Mouse (Mus musculus): Measurements from ENCODE around the gene R3hcc1l.

The R3hcc1l gene

DNA sequence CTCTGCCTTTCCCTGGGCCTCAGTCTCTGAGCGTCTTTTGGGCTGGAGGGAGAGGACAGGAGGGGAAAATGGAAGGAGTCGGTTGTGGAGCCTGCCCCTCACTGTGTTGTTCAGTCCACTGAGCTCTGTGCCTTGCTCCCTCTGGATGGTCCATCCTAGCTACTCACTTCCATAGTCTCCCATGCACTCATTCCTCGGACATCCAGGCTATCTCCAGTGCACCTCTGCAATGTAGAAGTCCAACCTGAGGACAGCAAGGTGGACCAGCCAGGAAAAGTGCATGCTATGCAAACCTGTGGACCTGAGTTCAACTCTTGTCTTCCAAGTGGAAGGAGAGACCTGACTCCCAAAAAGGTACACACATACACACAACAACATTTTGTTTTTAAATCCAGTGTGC lies 82.0 kb downstream of the R3hcc1l start:
- no peak for DNase-seq (ENCODE audit: low spot score)

DNA sequence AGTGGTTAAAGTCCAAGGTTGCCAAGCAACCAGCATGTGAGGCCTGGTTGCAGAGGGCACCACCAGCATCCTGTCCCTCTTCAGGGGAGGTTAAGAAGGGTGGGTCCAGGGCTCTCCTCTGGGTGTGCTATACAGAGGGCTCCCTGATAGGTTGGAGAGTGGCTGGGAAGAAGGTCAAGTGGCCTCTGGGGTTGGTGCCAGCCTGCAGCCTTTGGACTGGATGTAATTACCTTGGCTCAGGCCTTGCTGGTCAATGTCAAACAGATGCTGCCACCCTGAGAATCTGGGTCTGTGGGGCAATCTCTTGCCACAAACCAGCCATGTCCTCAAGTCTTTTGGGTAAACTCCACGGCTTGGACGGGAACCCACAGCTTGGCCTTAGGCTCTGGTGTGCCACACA lies 82.9 kb downstream of the R3hcc1l start:
- DNase-seq (ENCODE audit: low spot score) = no peak

DNA sequence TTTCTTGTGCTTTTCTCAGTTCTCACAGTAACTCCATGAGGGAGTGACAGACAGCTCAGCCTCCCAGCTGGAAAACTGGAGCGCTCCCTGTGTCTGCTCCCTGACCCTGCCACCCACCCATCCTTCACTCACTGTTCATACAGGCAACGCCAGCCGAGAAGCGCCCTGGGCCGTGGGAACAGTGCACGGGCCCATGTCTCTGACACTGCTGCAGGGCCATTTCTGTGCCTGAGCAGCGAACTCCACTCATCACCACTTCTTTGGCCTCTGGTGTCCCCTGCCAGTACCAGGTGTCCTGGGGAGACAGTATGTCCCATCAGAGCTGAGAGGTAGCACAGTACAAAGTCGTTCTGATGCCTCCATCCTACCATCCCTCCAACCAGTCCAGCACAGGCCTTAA lies 83.5 kb downstream of the R3hcc1l start:
- DNase-seq (ENCODE audit: low spot score) = no peak

DNA sequence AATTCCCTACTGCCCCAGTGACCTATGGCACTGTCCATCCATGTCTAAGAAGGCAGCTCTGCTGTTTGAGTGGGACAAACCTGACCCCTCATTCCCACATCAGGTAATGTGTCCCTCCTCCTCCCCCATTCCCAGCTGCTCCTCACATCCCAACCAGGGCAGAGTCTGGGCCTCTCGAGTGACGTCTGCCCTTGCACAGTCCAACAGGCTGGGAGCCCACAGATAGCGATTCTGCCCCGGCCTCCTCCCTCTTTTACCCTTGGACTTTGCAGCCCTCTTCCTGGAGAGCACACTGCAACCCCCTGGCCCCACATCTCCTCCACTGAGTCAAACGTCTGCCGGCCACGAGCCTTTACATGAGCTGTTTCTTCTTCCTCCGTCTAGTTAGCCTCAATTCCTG lies 84.0 kb downstream of the R3hcc1l start:
- DNase-seq (ENCODE audit: low spot score) = no peak

DNA sequence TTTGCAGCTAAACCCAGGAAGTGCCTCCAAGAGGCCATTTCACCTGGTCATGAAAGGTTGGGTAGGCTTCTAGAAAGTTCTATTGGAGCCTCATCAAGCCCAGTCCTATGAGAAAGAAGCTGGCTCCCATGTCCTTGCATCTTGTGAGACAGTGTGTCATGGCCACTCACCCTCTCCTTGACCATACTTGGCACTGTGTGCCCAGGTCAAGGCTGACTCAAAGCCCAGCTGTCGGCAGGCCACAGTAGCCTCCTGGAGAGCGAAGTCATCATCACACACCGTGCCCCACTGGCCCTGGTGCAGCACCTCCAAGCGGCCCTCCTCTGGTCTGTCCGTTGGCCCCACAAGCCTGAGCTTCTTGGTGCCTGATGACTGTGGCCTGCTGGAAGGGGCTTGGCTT lies 89.5 kb downstream of the R3hcc1l start:
- no peak for DNase-seq (ENCODE audit: low spot score)

DNA sequence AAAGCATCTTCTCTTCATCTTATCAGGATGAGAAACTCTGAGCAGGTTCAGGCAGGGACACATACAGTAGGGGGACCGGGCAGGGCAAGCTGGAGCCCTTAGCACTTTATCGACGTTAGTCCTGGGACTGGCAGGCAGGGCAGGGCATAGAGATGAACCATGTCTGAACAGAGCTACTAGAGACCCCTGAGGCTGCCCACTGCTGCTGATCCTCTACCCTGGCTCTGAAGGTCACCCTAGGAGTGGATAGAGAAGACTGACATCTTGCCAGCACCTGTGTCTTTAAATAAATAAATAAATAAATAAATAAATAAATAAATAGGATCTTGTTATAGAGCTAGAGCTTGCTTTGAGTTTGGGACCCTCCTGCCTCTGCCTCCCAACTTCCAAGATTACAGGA lies 91.2 kb downstream of the R3hcc1l start:
- DNase-seq (ENCODE audit: low spot score) = no peak

DNA sequence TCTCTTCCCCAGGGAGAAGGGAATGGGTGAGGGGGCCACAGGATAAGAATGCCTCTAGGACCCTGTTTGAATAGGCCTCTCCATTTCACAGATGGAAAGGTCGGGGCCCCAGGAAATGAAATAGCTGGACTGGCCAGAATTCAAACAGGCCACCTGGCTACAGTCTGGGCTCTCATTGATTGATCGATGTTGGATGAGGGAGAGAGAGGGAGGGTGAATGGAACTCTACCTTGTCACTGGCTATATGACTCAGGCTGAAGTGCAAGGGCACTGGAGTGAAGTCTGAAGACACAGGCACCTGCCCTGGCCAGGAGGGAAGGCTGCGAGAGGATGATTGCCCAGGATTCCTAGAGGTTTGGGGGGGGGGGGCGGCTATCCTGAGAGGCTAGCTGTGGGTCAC lies 93.2 kb downstream of the R3hcc1l start:
- DNase-seq (ENCODE audit: low spot score) = no peak

DNA sequence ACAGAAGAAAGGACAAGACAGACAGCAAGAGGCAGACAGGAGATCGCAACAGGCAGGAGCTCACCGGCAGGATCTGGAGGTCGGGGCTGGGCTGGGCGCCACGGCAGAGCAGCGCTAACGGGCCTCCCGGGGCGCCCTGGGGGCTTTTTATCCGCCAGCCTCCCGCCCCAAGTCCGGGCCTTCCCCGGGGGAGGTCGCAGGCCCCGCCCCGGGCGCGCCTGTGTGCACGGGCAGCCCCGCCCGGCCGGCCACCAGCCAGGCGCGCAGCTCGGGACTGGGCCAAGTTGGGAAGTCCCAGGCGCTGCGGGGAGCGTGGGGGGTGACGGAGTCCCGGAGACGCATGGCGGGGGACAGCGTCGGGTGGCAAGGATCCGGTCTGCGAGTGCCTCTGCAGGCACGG lies 94.1 kb downstream of the R3hcc1l start, which contains the start of gene Loxl4:
Gene Loxl4, minus strand, starts transcription at position 160 of the 400 bp plus-strand sequence.
- peak; percentile 76 for DNase-seq (ENCODE audit: low spot score)

DNA sequence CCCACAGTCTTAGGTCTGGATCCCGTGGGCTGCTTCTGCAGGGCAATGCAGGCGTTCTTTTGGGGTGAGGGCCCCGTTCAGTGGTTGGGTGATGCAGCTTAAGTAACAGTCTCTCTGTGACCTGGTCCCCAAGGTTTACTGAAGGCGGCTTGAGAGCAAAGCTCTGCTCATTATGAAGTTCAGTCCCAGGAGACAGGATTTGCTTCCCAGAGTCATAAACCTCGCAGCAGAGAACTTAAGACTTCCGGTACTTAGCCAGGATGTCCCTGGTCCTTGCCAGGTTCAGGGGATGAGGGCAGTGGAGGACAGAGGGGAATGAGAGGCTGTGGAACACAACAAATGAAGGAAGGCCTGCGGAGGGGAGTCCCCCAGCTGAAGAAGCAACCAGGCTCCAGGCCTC lies 94.6 kb downstream of the R3hcc1l start:
- no peak for DNase-seq (ENCODE audit: low spot score)

DNA sequence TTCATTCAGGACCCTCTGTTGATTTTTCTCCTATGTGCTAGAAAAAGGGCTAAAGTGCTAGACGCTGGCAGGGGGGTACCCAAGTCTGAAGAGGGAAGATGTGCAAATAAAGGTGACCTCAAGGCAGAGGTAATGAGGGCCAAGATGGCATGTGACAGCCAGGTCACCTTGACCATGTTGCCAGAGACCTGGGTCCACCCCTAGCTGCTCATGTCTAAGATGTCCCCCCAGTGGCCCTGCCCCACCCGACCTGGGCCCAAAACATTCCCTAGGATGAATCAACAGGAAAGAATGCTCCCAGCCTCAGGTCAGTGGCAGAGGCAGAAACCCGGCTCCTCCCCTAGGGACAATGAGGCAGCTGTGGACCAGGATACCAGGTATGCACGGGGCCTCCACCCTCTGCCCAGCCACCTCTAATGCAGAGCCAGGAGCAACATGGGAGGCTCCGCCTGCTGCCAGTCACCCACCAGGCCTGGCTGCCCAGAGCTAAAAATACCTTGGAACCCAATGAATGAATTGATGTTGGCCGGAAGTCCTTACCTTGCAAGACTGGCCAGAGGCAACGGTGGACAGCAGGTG lies 95.2 kb downstream of the R3hcc1l start:
- no peak for DNase-seq (ENCODE audit: low spot score)

DNA sequence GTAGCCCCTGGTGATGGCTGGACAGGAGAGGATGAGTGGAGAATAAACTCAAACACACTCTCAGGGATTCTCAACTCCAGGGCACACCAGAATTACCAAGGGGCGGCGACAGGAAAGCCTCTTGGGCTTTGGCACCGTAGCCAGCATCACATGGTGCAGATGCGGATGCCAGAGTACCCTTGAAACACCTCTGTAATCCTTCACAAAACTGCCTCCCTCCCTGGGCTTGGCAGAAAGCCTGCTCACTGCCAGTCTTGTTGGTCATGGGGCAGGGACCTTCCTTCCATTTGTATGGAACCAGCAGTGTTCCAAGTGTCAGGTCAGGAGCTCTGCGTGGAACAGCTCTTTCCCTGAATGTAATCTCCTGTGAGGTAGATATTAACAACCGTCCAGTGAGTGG lies 109.5 kb downstream of the R3hcc1l start:
- no peak for DNase-seq (ENCODE audit: low spot score)

DNA sequence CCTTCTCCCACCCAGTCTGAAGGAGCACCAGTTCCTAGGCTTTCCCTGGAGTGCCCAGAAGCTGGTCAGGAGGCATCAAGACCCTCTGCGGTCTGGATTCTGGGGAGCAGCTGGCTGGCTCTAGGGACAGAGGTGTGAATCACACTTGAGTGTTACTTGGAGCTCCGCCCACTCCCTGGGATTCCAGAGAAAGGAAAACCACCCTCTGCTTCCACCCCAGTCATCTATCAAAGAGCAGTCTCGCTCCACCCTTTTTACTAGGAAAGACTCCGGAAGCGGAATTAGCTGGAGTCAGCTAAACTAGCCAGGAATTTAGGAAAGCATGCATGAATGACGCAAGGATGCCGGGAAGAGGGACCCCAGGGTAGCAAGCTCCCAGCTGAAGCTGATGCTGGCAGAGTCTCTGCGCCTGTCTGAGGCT lies 113.0 kb downstream of the R3hcc1l start:
- DNase-seq (ENCODE audit: low spot score) = peak; percentile 55

DNA sequence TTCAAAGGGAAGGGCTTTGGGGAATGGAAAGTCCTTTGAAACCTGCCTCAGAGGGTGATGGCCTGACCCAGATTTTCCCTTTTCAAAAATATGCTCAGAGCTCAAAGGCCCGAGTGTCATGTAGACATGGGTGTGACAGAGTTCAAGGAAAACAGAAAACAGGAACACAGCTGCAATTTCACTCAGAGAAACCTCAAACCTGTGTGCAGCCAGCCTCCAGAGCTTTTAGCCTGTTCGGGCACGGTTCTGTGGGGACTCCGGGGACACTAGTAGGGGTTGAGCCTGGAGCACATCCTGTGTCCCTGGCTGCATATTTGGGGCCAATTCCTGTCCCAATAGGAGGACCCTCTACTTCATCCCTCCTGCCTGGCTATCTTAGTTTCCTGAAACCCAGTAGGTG lies 113.7 kb downstream of the R3hcc1l start:
- no peak for DNase-seq (ENCODE audit: low spot score)

DNA sequence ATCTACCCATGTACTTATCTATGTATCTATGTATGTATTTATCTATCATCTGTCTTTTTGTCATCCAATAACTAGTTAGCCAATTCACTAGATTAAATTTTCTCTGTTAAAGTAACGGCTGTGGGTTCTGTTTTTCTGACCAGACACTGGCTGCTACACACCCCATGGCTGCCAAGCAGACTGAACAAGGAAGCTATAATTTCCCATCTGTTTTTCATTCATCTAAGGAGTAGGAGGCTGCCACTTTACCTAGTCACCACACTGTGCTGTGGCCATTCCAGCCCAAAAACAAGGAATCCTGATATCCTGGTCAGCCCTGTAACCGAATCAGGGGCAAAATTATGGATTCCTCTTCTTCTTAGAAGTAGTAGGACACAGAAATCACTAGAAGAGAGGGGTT lies 115.1 kb downstream of the R3hcc1l start:
- no peak for DNase-seq (ENCODE audit: low spot score)

DNA sequence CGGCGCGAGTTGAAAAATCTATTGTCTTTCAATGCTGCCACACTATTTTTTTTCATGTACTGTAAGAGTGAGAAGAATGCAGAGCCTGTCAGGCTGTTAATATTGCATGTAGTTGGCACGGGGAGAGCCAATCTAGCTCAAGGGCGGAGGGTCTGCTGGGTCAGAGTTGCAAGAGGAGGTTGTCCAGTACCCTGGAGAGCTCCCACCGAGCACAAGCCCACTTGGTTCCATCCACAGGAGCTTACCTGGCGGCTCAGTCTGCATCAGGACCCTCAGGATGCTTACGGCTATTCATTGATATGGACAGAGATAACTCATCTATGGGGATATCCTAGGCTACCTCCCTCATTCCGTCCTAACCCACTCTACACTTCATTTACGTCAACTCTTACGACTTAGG lies 118.1 kb downstream of the R3hcc1l start:
- no peak for DNase-seq (ENCODE audit: low spot score)

DNA sequence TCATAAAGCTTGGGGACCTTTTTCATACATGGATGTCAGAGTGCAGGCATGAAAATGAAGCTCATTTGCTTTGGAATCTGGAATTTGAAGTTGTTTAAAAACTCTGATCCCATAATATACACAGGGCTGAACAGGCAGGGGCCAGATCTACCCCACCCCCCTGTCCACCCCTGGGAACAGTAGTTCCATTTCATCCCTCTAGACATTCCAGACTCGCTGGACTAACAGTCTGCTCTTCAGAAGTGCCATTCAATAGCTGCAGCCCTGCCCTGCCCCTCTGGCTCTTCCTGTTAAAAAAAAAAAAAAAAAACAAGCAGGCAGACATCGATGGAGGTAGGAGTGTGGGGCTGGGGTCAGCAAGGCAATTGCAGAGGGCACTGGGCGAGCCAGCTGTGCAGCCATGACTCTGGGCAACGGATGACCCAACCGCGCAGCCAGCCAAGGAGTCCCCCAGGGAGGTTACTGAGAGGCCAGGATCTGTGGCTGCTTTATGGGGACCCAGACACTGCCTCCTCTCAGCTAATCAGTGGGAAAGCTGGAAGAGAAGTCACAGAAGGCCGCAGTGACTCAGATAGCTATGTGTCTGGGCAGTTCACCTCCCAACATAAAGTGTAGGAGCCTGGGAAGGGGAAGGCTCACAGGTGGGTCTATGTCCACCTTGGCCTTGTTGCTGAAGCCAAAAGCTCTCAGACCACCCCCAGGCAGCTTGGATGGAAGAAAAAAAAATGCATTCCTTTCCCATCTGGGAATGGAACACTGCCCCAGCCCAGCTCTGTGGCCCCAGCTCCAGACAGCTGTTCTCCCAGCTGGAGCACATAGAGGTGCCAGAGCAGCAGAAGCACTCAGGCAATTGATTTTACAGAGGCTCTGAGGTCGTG lies 120.3 kb downstream of the R3hcc1l start:
- DNase-seq (ENCODE audit: low spot score) = peak; percentile 39

DNA sequence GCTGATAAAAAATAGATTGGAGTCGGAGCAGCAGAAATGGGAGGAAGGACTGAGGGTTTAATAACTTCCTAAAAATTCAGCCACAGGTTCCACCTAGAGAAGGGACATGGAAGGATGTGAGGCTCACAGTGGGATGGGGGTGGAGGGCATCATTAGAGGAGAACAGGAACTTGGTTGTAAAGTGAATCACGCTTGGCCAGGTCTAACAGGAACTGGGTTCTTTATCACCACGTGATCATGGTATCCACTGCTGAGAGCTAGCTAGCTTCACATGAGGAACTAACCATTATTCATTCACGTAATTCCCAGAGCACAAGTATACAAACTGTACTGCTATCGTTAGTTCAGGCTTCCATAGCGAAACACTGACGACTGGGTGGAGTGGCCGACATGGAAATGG lies 121.0 kb downstream of the R3hcc1l start:
- no peak for DNase-seq (ENCODE audit: low spot score)

DNA sequence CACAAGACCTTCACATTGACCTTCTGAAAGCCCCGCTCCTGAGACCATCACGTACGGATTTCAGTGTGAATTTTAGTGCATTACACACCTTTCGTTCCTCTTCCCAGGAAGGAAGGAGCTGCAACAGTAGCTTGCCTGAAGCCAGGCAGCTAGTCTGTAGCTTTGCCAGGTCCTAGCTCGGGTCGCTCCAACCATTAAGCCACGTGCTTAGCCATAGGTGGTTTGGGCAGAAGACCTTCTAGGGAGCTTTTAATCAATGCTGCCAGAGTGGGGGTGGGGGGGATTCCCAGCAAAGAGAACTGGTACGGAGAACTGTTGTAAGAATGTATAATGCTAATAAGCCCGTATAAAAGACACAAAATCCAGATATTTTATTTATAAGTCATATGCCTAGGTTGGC lies 121.7 kb downstream of the R3hcc1l start:
- DNase-seq (ENCODE audit: low spot score) = no peak

All from urinary bladder, postnatal 14 days (tissue).